Mouse (Mus musculus): Measurements from ENCODE around the gene Gm21985. TPM values are rescaled to one million over a fixed set of nuclear protein-coding genes. Genes with fewer than 3 reads are reported as not detected.
A peak's percentile ranks its signal among the peaks of the same experiment; 100 is the strongest.
"Not testable (repeated sequence)": the region's sequence is repeated elsewhere in the genome, so short reads cannot be mapped to it uniquely, and the experiment has no call there.

Gene Gm21985
- total RNA-seq, 1 experiment from 2014 or later: not detected

- peak; percentile 62 to 63 for ATAC-seq (replicated peaks in 1 of 2; ENCODE audit: insufficient read depth in 1 of 2, low FRiP score in 2 of 2, low TSS enrichment in 1 of 2, low read depth in 1 of 2, poor library complexity in 2 of 2, severe bottlenecking in 2 of 2)
Measured at GRCm38 (mm10) chr2:112261748-112262653, 4.1 kb upstream of the Gm21985 start, which contains the start of gene Nop10. Gene Nop10, plus strand, starts transcription at chr2:112261926.

DNA sequence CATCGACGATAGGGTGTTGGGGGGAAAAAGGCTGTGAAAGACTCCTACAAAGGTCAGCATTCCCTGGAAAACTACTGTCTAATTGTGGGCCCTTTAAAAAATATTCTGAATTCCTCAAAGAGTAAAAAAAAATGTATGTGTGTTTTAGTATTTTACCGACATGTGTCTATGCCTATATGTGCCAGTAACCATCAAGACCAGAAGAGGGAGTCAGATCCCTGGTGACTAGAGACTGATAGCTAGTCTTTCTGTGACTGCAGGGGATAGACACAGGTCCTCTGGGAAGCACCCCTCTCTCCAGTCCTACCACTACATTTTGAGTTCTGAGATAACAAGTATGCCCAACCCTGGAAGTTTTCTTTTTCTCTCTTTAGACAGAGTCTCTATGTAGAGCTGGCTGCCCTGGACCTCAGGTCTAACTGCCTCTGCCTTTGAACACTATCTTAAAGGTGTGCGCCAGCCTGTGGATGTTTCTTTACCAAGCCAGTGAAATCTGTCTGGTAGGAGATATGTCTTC, 3.3 kb upstream of the Gm21985 start:
- no peak for ATAC-seq (replicated peaks in 1 of 2; ENCODE audit: insufficient read depth in 1 of 2, low FRiP score in 2 of 2, low TSS enrichment in 1 of 2, low read depth in 1 of 2, poor library complexity in 2 of 2, severe bottlenecking in 2 of 2)

DNA sequence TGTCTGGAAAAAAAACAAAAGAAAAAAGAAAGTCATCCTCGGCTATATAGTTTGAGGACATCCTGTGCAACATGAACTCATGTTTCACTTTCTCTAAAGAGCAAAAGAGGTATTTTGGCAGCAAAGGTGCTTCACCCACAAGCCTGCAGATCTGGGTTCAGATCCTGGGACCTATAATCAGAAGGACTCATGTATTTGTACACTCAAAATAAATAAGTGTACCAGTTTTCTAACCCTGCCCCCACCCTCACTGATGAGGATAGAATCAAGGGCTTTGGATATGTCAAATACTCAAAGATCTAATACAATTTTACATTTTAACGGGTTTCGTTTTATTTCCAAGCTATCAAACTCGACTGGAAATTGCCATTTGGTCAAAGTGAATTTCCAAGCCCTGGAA, 1.8 kb upstream of the Gm21985 start:
- no peak for ATAC-seq (replicated peaks in 1 of 2; ENCODE audit: insufficient read depth in 1 of 2, low FRiP score in 2 of 2, low TSS enrichment in 1 of 2, low read depth in 1 of 2, poor library complexity in 2 of 2, severe bottlenecking in 2 of 2)

- peak; percentile 69 to 76 for ATAC-seq (replicated peaks in 1 of 2; ENCODE audit: insufficient read depth in 1 of 2, low FRiP score in 2 of 2, low TSS enrichment in 1 of 2, low read depth in 1 of 2, poor library complexity in 2 of 2, severe bottlenecking in 2 of 2)
Measured at GRCm38 (mm10) chr2:112265448-112266241, 469 bp upstream of the Gm21985 start, which contains the start of gene Slc12a6. Gene Slc12a6, plus strand, starts transcription at chr2:112265825.

- no peak for ATAC-seq (replicated peaks in 1 of 2; ENCODE audit: insufficient read depth in 1 of 2, low FRiP score in 2 of 2, low TSS enrichment in 1 of 2, low read depth in 1 of 2, poor library complexity in 2 of 2, severe bottlenecking in 2 of 2)
Measured at GRCm38 (mm10) chr2:112266780-112267179, 666 bp downstream of the Gm21985 start.

DNA sequence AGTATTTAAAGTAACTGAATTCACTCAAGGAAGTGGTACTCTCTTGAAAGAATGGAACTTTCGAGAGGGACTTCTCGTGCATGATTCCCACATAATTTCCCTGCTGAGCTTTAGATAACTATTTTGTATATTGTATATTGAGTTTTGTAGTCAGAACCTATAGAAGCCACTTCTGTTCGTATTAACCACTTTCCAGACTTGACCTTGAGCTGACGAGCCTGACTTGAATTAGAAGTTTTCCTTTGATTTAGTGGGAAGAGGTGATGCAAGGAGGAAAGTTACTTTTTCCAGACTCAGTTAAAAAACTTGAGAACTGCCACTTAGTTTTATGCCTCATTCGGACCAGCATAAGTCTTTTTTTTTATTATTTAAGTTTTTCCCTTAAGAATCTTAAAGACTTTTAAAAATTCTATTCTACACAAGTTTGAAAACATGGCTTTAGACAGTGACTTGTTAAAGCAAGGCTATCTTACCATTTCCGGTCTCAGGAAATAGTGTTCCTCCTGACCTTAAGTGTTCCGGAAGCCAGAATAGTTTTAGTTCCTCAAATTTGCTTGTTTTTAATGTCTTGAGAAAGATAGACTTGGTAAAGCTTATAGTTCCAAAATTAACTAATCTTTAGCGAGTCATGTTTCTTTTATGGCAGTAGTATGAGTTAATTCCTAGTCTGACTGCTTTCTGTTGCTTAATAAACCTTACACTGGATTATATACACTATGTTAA, 1.6 kb downstream of the Gm21985 start:
- ATAC-seq (replicated peaks in 1 of 2; ENCODE audit: insufficient read depth in 1 of 2, low FRiP score in 2 of 2, low TSS enrichment in 1 of 2, low read depth in 1 of 2, poor library complexity in 2 of 2, severe bottlenecking in 2 of 2): peak; percentile 30 to 52; a peak in 3 of 4 replicates

DNA sequence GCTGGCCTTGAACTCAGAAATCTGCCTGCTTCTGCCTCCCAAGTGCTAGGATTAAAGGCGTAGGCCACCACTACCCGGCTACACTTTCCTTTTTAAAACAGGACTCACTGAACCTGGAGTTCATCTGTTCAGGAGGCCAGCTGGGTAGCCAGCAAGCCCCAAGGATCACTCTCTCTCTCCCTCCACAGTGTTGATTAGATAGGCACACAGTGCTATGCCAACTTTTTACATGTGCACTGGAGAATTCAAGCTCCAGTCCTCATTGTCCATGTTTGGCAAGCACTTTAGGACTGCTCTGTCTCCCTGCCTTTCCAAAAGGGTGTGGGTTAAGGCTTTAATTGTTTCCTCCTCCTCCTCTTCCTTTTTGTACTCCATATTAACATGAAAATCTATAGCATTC, 3.9 kb downstream of the Gm21985 start:
- no peak for ATAC-seq (replicated peaks in 1 of 2; ENCODE audit: insufficient read depth in 1 of 2, low FRiP score in 2 of 2, low TSS enrichment in 1 of 2, low read depth in 1 of 2, poor library complexity in 2 of 2, severe bottlenecking in 2 of 2)

DNA sequence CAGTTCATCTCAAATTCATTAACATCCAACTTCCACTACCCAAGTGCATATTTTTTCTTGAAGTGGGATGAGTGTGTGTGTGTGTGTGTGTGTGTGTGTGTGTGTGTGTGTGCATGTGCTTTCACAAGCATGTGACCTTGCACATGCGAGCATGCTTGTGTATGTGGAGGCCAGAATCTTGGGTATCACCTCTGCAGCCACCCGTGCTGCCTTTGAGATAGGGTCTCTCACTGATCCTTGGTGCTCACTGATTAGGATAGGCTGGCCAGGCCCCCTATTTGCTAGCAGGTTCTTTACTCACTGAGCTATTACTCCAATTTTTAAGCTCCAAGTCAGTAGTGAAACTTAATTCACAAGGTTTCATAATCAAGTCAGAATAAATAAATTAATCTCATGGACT, 6.8 kb downstream of the Gm21985 start:
- ATAC-seq (replicated peaks in 1 of 2; ENCODE audit: insufficient read depth in 1 of 2, low FRiP score in 2 of 2, low TSS enrichment in 1 of 2, low read depth in 1 of 2, poor library complexity in 2 of 2, severe bottlenecking in 2 of 2): no peak

DNA sequence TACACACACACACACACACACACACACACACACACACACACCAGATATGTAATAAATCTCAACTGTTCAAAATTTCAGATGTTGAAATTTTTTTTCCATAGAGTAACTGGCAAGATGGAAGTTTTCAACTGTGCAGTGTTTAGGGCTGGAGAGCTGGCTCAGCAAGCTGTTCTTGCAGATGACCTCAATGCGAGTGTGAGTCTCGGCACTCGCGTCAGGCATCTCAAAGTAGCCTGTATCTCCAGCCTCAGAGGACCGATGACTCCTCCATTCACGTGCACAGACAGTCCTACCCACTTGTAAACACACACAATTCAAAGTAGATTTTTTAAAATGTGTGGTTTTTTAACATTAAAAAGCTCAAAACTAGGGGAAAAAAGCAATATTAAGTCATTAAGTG, 7.4 kb downstream of the Gm21985 start:
- ATAC-seq (replicated peaks in 1 of 2; ENCODE audit: insufficient read depth in 1 of 2, low FRiP score in 2 of 2, low TSS enrichment in 1 of 2, low read depth in 1 of 2, poor library complexity in 2 of 2, severe bottlenecking in 2 of 2): no peak

GRCm38 (mm10) chr2:112276870-112277269, 10.8 kb downstream of the Gm21985 start:
- no peak for ATAC-seq (replicated peaks in 1 of 2; ENCODE audit: insufficient read depth in 1 of 2, low FRiP score in 2 of 2, low TSS enrichment in 1 of 2, low read depth in 1 of 2, poor library complexity in 2 of 2, severe bottlenecking in 2 of 2)

- no peak for ATAC-seq (replicated peaks in 1 of 2; ENCODE audit: insufficient read depth in 1 of 2, low FRiP score in 2 of 2, low TSS enrichment in 1 of 2, low read depth in 1 of 2, poor library complexity in 2 of 2, severe bottlenecking in 2 of 2)
Measured at GRCm38 (mm10) chr2:112282846-112283245, 16.7 kb downstream of the Gm21985 start.

- ATAC-seq (replicated peaks in 1 of 2; ENCODE audit: insufficient read depth in 1 of 2, low FRiP score in 2 of 2, low TSS enrichment in 1 of 2, low read depth in 1 of 2, poor library complexity in 2 of 2, severe bottlenecking in 2 of 2): peak; percentile 70 to 76
Measured at GRCm38 (mm10) chr2:112284363-112285030, 18.4 kb downstream of the Gm21985 start.

DNA sequence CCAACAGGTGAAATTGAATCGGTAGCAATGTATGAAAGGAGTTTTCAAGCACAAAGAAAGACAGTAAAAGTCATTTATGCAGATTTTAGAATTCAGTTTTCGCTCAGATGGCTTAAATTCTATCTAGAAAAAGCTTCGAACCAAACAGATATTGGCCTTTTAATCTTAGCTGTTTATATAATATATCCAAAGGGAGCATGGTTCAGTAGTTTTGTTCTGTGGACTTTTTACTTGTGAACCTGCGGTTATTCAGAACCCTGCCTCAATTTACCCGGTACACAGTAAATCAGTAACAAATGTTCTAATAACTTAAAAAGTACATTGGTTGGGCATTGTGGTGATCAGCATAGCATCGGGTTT, 18.9 kb downstream of the Gm21985 start:
- ATAC-seq (replicated peaks in 1 of 2; ENCODE audit: insufficient read depth in 1 of 2, low FRiP score in 2 of 2, low TSS enrichment in 1 of 2, low read depth in 1 of 2, poor library complexity in 2 of 2, severe bottlenecking in 2 of 2): no peak

GRCm38 (mm10) chr2:112286062-112286461, 19.9 kb downstream of the Gm21985 start:
- ATAC-seq (replicated peaks in 1 of 2; ENCODE audit: insufficient read depth in 1 of 2, low FRiP score in 2 of 2, low TSS enrichment in 1 of 2, low read depth in 1 of 2, poor library complexity in 2 of 2, severe bottlenecking in 2 of 2): not testable (repeated sequence)

DNA sequence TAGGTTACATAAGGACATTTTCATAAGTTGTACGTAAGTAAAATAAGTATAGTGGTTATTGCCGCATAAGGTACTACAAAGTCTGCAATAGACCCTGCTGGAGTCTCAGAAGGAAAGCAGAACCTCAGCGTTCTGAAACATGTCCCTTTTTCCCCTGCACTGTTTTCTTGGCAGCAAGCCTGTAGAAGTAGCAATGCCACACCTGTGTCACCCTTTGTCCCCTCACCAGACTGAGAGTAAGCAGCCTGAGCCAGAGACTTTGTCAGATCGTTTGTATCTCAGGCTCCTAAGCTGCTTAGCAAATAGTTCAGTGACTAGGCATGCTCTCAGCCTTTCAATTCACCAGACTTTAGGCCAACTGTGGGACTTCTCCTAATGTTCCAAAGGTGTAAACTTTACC, 20.9 kb downstream of the Gm21985 start:
- ATAC-seq (replicated peaks in 1 of 2; ENCODE audit: insufficient read depth in 1 of 2, low FRiP score in 2 of 2, low TSS enrichment in 1 of 2, low read depth in 1 of 2, poor library complexity in 2 of 2, severe bottlenecking in 2 of 2): peak; percentile 33 to 60; a peak in 3 of 4 replicates

DNA sequence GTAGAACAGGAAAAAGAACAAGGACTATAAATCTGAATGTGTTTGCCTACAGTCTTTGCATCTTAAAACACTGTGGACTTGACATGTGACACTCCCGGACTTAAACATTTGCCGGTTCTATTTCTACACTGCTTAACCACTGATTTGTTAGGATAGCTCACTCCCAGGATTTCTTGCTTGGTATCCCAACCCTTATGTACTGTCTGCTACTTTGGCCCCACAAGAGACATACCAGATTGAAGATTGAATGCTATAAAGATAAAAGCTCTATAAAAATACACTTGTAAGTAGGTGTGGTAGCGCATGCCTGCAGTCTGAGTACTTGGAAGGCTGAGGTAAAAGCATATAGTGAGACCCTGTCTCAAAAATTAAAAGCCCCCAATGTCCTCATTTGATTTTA, 23.4 kb downstream of the Gm21985 start:
- no peak for ATAC-seq (replicated peaks in 1 of 2; ENCODE audit: insufficient read depth in 1 of 2, low FRiP score in 2 of 2, low TSS enrichment in 1 of 2, low read depth in 1 of 2, poor library complexity in 2 of 2, severe bottlenecking in 2 of 2)

DNA sequence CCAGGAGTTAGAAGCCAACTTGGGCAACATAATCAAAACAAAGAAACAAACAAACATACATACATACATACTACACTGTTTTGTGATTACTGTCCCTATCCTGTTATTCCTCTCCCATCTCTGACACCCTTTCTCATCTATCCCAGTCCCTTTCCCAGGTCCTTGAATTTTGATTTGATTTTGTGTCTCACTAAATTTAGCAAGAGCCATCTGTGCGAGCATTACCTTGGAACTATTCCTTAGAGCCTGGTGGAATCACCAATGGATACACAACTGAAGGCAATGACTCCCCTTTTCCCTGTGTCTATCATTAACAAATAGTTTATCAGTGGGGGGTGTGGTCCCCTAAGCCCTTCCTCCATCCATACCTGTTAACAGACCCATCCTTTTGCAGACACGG, 26.7 kb downstream of the Gm21985 start:
- no peak for ATAC-seq (replicated peaks in 1 of 2; ENCODE audit: insufficient read depth in 1 of 2, low FRiP score in 2 of 2, low TSS enrichment in 1 of 2, low read depth in 1 of 2, poor library complexity in 2 of 2, severe bottlenecking in 2 of 2)
